Mouse (Mus musculus): ENCODE data around the gene Gm10719.
"Not testable (repeated sequence)": the region's sequence is repeated elsewhere in the genome, so short reads cannot be mapped to it uniquely, and the experiment has no call there.

- TF ChIP-seq CTCF (IDR thresholded peaks at IDR 0.05; ENCODE audit: extremely low read depth, insufficient read depth, insufficient read length, insufficient replicate concordance); POLR2A (IDR thresholded peaks at IDR 0.05; ENCODE audit: low read depth, low read length): not testable (repeated sequence)
These were observed 19.4 kb downstream of the Gm10719 start, which contains the start of gene Gm10715 for GRCm38 (mm10) chr9:3036577-3036976.
